Mouse (Mus musculus) adrenal gland (tissue): ENCODE results near the gene Htra1.

Source experiments
- intact Hi-C: fragments of 180-260 bp; cut with DNase I; formaldehyde crosslinking; loops from one replicate; pipeline ENCODE4 v1.15.1; 2025

The Htra1 gene

DNA sequence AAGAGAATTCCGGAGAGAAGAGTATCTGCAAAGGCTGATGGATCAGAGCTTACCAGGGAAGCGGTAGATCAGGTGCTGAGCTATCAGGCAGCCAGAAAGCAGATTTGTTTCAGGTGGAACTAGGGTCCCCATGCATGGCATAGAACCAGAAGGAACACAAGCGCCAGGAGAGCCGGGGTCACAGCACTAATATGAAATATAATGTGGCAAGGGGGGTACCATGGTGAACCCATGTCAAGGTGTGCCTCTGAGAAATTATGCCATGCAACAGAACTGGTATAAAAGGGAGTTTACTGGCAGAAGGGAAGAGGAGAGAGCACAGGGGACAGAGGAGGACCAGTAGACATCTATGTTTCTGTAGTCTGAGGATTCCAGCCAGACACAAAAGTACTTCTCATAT lies 1.3 kb upstream of the Htra1 start:
- intact Hi-C loops, result loop anchor here (5.0 kb wide), 1 partner anchor 43 kb away; no protein-coding TSS in a partner anchor

DNA sequence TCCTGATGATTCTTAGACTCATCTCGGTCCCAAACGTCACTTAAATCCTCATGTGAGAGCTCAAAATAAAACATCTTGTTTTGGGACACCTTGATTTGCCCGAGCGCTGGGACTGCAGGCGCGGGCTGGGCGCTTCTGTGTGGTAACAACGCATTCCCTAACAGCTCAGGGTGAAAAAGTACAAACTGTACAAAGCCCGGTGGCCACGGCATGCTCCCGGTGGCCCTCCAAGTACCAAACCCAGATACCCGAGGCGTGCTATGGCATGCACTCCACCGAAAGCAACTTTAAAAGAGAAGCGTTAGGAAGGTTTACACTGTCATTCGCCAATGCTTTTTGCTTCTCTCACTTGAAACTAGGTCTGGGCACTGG lies 504 bp upstream of the Htra1 start:
- intact Hi-C loops, result loop anchor here (5.0 kb wide), 1 partner anchor 42 kb away; no protein-coding TSS in a partner anchor

DNA sequence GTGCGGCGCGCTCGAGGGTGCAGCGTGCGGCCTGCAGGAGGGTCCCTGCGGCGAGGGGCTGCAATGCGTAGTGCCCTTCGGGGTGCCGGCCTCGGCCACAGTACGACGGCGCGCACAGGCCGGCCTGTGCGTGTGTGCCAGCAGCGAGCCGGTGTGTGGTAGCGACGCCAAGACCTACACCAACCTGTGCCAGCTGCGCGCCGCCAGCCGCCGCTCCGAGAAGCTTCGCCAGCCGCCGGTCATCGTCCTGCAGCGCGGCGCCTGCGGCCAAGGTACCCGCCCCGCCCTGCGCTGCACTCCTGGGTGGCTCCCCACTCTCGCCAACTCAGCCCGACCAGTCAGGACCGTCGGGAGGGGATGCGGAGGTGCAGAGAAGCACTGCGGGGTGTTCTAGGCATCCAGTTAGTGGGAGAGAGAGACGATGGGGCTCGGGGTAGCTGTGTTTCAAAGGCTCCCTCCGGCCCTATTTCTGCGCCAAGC lies 601 bp downstream of the Htra1 start:
- intact Hi-C loops, result loop anchor here (5.0 kb wide), 1 partner anchor 41 kb away; no protein-coding TSS in a partner anchor

DNA sequence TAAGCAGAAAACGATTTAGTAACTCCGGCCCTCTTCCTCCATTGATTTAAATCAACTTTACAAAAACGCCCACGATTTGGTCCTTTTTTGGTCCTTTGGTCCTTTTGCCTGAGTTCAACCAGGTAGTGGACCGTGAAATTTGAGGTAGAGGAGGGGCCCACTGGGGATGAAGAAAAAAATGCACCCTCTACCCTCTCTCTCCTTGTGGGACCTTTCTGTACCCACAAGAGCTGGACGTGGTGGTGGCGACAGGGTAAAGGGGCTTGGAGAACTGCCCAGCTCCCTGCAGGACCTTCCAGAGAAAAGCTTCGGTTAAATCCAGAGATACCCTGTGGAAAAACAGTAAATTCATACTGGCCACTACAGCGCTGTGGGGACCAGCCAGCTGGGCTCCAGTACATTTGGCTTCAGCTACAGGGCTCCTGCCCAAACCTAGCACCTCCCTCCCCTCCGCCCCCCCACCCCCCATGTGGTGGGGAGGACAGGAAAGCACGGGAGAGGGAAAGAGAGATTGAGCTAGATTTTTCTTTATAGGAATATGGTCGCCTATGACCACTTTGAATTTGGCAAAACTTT lies 1.4 kb downstream of the Htra1 start:
- intact Hi-C loops, result loop anchor here (5.0 kb wide), 1 partner anchor 40 kb away; no protein-coding TSS in a partner anchor

DNA sequence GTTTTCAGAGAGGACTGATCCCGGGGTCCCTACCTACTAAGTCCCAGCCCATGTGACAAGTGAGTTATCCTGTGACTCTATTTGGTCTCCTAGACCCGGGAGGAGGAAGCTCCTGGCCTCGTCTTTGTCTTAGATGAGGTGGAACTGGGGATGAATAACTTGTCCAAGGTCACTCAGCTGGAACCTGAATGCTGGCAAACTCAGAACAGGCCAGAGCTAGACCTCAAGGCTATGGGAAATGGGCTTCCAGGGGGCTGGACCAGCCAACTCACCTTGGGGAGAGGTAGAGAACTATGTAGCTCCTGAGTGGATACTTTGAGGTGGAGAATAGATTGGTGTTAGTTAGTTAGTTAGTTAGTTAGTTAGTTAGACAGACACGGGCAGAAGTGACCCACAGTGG lies 2.1 kb downstream of the Htra1 start:
- intact Hi-C loops, result loop anchor here (5.0 kb wide), 1 partner anchor 39 kb away; no protein-coding TSS in a partner anchor

DNA sequence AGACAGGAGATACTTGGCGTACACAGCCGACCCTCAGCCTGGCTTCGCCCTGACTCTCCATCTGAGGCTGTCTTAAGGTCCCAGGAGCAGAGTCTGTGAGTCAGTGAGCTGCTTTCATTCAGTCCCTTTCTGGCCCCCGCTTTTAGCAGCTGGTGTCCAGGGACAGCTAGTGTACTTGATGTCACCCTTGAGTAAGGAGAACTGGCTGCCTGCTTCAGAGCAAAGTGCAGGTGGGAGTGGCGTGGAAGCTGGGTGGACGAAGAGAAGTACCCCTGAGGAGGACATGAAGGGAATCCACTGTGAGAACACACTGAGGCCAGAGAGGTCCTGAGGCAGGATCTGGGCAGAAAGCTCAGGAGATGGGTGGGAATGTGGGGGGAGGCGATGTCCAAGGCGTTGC lies 3.0 kb downstream of the Htra1 start:
- intact Hi-C loops, result loop anchor here (5.0 kb wide), 1 partner anchor 38 kb away; no protein-coding TSS in a partner anchor

DNA sequence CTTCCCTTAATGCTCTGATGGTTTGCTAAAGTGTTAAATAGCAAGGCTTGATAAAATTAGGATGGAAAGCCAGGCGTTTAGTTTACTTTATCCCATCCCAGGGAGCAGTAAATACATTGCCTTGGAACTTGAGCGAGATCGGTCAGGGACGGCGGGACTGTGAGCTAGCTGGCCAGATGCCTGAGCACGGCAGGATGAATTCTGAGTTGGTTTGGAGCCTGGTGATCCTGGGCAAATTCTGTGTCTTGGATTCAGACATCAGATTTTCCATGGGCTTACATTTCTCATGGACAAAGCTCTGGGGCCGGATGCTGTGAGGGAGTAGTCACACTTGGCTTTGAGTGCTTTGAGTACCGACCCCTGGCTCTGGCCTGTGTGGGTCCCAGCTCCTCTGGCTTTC lies 4.8 kb downstream of the Htra1 start:
- intact Hi-C loops, result no loop called here

DNA sequence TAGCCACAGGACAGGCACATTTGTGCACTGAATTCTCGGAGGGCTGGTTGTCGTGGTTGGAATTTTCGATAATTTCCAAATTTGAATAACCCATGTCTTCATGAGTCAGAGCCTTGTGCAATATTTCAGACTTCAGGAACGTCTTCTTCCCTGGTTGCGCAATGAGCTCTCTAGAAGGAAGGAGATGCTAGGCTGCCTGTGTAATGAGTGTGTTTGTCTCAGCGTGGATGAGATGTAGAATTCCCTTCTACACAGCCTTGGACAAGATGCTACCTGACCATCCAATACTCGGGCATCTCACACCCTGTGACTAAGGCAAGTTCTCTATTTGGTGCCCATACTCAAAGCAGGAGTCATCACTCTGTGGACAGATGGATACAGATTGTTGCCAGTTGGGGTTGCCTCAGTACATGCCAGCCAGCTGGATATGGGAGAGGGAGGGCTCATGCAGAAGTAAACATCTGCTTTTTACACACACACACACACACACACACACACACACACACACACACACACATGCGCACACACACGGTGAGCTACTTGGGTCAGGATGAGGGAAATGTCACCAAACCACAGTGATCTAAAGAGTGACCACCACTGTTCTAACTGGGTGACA lies 7.5 kb downstream of the Htra1 start:
- intact Hi-C loops, result no loop called here

DNA sequence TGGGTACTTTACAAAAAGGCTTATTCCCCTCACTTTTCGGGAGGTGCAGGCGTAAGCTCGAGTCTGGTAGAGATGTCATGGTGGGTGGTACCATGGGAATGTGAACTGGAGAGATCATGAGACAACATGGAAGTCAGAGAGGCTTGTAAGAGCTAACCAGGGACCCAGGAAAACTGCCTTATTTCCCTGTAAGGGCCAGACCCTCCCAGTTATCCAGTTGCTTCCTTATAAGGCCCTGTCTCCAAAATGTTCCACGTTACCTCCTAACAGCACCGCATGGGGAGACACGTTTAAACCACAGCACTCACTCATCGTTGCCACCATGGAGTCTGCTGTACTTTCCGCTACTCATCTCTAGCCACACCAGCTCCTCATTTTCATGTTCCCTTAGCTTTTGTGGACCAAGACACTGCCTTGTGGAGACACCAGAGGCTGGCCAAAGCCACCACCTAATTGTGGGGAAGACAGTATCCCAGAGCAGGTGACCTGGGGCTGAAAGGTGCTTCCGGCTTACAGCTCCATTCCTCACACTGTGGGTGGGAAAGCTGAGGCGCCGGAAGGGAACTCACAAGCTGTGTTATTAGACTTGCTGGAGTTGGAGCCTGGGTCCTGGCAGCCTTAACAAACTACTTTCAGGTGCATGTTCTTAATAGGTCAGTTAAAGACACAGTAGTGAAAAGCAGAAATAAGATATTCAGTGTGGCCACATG lies 9.0 kb downstream of the Htra1 start:
- intact Hi-C loops, result no loop called here

DNA sequence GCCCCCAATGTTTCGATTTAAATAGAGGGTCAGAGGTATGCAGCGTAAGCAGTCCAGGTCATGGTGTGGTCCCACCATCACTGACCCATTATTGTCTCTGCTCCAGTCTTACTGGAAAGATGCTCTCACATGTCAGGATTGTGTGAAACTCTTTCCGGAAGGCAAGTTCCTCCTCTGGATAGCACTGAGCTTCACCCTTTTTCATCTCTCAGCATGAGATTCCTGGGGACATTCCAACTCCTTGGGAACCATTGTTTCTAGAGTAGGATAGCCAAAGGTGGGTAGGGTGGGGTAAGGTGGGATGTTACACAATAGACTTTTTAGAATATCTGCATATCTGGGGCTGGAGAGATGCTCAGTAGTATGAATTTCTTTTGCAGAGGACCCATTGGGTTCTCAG lies 9.8 kb downstream of the Htra1 start:
- intact Hi-C loops, result no loop called here

DNA sequence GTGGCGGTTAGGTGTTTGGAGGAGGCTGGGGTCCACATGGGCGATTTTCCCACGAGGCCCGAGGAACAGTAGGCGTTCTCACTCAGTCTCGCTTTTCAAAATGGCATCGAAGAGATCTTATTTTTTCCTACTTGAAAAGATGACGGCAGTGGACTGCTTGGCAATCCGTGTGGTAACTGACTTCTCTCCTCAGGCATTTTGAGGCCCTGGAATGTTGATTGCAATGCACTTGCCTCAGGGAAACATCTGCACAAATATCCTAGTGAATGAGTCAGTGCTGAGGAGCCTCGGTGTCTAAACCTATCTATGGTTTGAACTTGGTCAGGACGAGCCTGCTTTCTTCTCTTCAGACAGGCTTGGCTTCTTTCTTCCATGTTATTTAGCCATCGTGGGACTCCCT lies 10.4 kb downstream of the Htra1 start:
- intact Hi-C loops, result no loop called here

DNA sequence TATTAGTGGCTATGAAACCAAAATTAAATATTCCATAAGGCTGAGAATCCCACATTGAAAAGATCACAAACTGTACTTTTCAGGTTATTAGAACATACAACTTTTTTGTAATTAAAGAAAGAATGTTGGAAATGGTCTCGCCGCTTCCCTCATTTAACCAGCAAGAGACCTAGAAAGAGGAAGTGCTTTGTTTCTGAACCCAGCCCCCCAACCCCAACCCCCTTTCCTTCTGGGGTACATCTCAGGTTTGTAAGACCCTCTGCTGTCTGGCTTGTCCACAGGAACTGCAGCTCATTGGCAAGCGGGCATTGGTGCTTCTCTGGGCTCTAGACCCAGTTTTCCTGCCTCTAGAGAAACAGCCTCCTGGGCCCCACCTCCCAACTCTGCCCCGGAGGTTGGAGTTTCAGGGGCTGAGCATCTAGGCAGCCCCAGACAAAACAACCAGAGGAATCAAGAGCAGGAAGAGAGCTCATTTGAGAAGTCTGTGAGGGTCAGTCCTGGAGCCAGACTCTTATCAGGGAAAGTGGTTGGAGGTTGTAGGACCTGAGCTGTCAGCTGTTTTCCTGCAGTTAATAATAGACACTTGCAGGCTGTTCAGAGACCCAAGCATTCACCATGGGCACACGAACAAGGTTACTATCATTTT lies 12.8 kb downstream of the Htra1 start:
- intact Hi-C loops, result no loop called here

DNA sequence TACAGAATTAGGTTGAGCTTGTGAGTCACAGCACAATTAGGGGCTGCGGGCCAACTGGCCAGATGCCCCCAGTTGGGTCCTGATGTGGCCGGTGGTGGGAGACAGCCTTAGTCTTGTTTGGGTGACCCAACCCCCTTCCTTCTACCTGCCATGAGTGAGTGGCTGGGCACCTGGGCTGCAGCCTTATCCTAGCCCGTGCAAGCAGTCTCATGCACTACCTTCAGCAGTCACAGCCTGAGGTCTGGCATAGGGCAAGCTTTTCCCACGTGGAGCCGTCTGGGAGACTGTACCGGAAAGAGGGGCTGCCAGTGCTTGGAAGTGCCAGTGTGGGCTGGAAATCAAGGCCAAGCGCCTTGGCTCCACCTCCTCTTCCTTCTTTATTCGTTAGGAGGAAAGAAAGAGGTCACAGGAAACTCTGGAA lies 13.4 kb downstream of the Htra1 start:
- intact Hi-C loops, result no loop called here

DNA sequence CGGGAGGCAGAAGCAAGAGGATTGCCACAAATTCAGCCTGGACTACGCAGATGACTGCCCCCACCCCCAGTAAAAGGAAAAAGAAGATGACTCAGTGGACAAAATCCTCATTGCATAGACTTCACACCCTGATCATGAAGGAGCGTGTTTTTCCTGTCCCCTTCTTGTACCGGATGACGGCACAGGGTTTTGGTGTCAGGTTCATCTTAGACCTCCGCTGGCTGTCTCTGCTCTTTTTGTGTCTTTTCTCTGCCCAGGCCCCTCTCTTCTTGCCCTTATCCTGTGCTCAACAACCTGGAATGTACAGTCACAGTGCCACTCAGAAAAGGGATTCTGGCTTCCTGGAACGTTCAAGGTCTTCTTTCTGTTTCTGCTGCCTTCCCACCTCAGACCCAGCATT lies 14.6 kb downstream of the Htra1 start:
- intact Hi-C loops, result no loop called here

DNA sequence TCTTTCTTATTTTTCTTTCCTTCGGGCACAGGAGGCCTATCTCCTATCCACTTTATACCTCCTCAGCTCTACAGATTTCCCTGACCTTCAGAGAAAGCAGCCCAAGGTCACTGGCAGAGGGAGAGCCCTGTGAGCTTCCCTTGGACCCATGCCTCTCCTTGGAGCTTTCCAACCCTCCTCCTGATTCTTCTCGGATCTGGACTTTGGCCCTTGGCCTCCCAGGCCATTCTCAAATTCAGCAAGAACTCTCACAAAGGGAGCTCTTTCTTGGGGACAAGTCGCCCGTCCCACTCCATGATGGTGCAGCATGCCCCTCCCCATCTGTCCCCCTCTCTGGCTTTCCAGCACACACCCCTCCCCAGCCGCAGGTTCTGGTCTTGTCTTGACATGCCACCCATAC lies 15.1 kb downstream of the Htra1 start:
- intact Hi-C loops, result no loop called here

DNA sequence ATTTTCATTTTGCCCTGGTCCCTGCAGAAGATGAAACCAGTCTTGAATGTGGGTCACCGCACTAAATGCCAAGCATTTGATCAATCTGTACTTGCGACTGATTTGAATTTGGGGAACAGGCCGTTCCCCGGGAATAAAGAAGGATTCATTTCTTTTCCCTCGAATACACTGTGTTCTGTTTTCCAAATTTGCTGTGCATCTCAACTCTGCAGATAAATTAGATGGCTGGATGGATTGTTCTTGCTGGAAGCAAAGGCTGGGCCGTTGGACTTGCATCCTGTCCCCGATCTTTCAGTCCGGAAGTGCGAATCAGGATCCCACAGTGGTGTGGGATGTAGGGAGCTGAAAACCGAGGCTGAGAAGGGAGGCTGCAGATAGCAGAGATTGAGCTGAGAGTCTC lies 17.5 kb downstream of the Htra1 start:
- intact Hi-C loops, result no loop called here

DNA sequence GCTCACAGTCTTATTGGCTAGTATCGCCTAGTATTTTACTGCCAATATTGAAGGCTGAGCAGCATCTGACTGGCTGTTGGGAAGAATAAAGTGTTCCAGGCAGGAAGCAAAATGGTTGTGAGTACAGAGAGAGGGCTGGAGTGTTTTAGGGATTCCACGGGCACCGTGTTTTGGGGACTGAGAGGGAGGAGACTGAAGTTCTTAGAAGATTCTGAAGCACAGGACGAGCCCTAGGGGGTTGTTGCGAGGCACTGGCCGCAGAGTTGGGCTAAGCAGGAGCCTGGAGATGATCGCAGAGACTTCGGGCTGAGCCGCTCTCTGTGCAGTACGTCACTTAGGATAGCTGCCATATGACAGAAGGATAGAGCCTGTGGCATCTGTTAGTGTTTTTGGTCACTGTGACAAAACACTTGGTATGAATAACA lies 18.3 kb downstream of the Htra1 start:
- intact Hi-C loops, result no loop called here

DNA sequence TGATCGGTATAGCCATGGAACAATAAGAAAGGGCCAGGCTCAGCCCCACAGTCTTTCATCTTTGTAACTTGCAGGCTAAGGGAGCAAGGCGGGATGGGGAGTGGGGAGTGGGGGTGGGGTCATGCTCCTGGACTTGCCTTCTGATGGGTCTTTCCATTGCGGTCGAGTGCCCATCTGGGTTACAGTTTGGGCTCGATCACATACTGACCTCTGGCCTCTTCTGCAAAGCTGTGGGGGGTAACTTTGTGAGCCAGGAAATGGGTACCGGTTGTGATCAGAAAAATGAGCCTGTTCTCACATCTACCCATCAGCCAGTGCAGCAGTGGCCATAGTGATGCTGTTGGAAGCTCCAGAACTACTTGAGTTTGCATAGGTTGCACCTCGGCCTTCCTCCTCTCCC lies 22.6 kb downstream of the Htra1 start:
- intact Hi-C loops, result no loop called here

DNA sequence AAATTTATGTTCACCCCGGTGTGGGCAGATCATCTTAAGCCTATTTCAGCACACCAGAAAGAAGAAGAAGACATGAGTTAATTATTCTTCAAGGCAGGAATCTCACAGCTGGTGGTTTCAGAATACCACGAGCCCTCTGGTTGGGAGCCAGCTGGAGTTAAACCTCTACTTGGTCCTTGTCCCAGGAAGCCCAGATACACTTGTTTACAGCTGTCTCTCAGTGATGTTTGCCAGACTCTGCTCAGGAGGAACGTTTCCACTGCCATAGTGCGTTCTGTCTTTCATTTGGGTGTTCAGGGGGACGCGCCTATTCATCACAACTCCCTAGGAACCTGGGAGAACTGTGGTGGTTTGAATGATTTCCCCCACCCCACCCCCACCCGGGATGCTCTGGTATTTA lies 24.0 kb downstream of the Htra1 start:
- intact Hi-C loops, result no loop called here

DNA sequence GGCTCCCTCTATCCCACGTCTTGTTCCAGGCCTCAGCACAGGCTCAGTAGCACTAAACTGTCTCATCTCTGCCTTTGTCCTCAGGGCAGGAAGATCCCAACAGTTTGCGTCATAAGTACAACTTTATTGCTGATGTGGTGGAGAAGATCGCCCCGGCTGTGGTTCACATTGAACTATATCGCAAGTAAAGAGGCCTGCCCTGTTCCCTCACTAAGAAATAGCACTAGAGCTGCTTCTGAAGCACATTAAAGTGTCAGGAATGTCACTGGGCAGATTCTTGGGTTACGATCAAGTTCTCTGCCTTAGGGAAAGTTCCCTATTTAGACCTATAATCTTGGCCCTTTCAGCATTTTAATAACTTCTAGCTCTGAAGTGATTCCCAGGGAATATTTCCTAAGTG lies 25.5 kb downstream of the Htra1 start:
- intact Hi-C loops, result no loop called here

DNA sequence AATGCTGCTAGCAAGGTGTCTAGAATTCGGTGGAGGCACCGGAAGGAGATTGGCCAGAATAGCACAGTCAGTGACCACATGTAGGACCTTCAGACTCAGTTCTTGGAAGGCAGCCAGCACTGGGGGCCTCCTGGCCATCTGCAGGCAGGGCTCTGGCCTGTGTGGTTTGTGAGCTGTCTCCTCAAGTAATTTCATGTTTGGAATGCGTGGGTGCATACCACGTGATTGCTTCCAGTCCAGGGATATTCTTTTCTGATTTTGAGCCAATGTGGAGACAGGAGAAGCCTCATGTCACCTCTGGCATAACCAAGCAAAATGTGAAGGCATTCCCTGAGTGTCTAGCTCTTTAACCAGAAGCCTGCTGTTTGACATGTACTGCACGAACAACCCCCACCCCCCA lies 28.8 kb downstream of the Htra1 start:
- intact Hi-C loops, result no loop called here

DNA sequence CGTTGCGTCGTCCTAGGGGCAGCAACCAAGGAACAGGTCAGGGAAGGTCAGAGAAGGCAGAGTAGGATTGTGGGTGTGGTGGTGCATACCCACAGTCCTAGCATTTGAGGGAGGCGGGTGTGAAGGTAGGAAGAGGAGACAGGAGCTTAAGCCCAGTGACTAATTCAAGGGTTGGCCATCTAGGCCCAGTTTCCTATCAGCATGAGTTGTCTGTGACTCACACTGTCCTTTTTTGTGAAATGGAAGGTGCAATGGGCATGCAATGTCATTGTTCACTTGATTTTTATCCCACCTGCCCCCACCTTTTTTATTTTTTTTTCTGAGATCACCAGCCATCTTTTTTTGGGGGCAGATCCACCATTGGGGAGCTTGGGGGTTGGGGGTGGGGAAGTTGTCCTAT lies 29.5 kb downstream of the Htra1 start:
- intact Hi-C loops, result no loop called here
